Mouse (Mus musculus): Measurements from ENCODE around the gene Fcgbp. TPM values are rescaled to one million over a fixed set of nuclear protein-coding genes. Genes with fewer than 3 reads are reported as not detected.
A peak's percentile ranks its signal among the peaks of the same experiment; 100 is the strongest.

Fcgbp gene
- polyA plus RNA-seq (2012; ENCODE audit: insufficient read depth, low replicate concordance) = 0.04 TPM in 1 of 2 replicates, not detected in the other

- Histone ChIP-seq H3K4me3 (replicated peaks) (no peak within 1 kb of the TSS), H3K9me3 (no peaks in the 10 kb centered on the region), H3K27me3 (replicated peaks) (peaks cover 6% of the 10 kb centered on the region), H3K36me3 (replicated peaks; ENCODE audit: low read length) (no peaks in the 10 kb centered on the region), H3K4me1 (no peaks in the 10 kb centered on the region)
- no peak for TF ChIP-seq GATA1 (IDR thresholded peaks at IDR 0.05; ENCODE audit: borderline replicate concordance, low read length)
- TF ChIP-seq FLI1 (IDR thresholded peaks at IDR 0.05; ENCODE audit: low read length) = no peak
Measured at GRCm38 (mm10) chr7:28070531-28071298, at the start of gene Fcgbp. Gene Fcgbp, plus strand, starts transcription at chr7:28071236.

DNA sequence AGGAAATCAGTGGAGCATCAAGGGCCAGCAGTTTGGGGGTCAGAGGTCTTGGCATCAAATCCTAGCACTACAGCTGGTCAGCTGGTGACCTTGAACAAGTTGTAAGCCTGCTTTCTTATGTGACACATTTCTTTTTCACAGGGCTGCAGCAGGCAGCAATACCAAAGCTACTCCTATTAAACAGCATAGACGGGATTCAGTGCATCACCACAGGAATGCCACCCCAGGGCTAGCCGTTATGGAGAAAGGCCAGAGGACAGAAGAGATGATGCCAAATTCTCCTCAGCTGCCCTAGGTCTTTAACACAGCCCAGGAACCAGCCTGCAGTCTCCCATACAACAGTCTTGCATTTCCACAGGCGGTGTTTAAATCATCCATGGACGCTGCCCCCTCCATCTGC, 26.5 kb upstream of the Fcgbp start:
- no peak overlapping the region for H3K4me3 ChIP-seq (replicated peaks)
- peaks cover 33% of the 10 kb centered on the region for H3K4me1 ChIP-seq
- H3K36me3 ChIP-seq (replicated peaks; ENCODE audit: low read length) = peaks cover 96% of the 10 kb centered on the region
- TF ChIP-seq GATA1 (IDR thresholded peaks at IDR 0.05; ENCODE audit: borderline replicate concordance, low read length) (no peak), FLI1 (IDR thresholded peaks at IDR 0.05; ENCODE audit: low read length) (no peak)
- H3K27me3 ChIP-seq (replicated peaks) = no peaks in the 10 kb centered on the region
- H3K9me3 ChIP-seq = no peaks in the 10 kb centered on the region

DNA sequence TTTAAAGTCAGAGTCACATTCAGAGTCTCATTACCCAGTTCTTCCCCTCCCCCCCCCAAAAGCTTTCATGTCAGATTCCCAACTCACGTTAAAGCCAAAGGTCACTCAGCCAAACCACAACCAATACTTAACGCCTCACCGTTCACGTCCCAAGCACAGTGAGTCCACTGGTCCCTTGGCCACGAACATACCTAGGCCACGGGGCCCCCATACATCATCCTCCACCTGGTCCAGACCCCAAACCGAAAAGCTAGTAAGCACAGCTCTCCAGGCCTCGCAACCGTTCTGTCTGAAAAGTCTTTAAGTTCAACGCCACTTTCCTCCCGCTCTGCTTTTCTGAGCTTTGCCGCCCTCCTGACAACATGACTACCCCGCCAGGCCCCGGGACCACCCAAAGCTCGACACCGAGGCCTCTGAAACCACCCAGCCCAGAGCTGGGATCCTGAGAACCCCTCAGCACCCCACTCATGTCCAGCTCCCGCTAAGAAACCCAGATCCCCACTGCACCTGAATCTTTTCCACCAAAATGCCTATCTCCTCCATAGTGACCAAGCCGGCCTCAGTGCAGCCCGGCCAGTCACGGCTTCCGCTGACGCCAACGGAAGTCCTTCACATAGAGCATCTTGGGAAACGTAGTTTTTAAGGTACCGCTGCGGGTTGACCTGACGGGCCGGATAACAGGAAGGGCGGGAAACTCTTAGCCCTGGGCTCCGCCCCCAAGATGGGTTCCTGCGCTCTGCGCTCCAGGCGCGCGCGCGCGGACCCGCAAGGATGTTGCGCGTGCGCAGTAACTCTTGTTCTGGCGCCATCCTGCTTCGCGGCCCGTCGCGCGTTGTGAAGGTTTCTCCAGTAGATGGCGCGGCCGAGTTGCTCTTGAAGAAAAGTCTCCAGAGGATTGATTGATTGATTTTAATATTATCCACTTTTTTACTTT, 21.3 kb upstream of the Fcgbp start, which contains the start of gene Psmc4:
Gene Psmc4, minus strand, starts transcription at position 626 of the 934 bp plus-strand sequence.
- Histone ChIP-seq H3K27me3 (replicated peaks) (no peaks in the 10 kb centered on the region), H3K4me3 (replicated peaks) (peak within 1 kb of the TSS; percentile 94), H3K4me1 (peaks cover 40% of the 10 kb centered on the region), H3K36me3 (replicated peaks; ENCODE audit: low read length) (peaks cover 44% of the 10 kb centered on the region), H3K9me3 (no peaks in the 10 kb centered on the region)
- TF ChIP-seq FLI1 (IDR thresholded peaks at IDR 0.05; ENCODE audit: low read length) (peak; percentile 90; the same call in 1 of the 2 replicates), GATA1 (IDR thresholded peaks at IDR 0.05; ENCODE audit: borderline replicate concordance, low read length) (no peak)

GRCm38 (mm10) chr7:28050584-28050983, 20.5 kb upstream of the Fcgbp start:
- peaks cover 4% of the 10 kb centered on the region for H3K27me3 ChIP-seq (replicated peaks)
- H3K36me3 ChIP-seq (replicated peaks; ENCODE audit: low read length) = peaks cover 36% of the 10 kb centered on the region
- TF ChIP-seq FLI1 (IDR thresholded peaks at IDR 0.05; ENCODE audit: low read length) (no peak), GATA1 (IDR thresholded peaks at IDR 0.05; ENCODE audit: borderline replicate concordance, low read length) (no peak)
- peaks cover 40% of the 10 kb centered on the region for H3K4me1 ChIP-seq
- H3K9me3 ChIP-seq = 0 out of 2 replicates have a peak, but pooled peaks cover 3% of the 10 kb centered on the region
- peak overlapping the region; percentile 62 for H3K4me3 ChIP-seq (replicated peaks)

- TF ChIP-seq GATA1 (IDR thresholded peaks at IDR 0.05; ENCODE audit: borderline replicate concordance, low read length) = no peak
- TF ChIP-seq FLI1 (IDR thresholded peaks at IDR 0.05; ENCODE audit: low read length) = no peak
Measured at GRCm38 (mm10) chr7:28053046-28053930, 17.7 kb upstream of the Fcgbp start.

GRCm38 (mm10) chr7:28059972-28060371, 11.1 kb upstream of the Fcgbp start:
- H3K4me3 ChIP-seq (replicated peaks) = no peak overlapping the region
- H3K36me3 ChIP-seq (replicated peaks; ENCODE audit: low read length) = no peaks in the 10 kb centered on the region
- TF ChIP-seq FLI1 (IDR thresholded peaks at IDR 0.05; ENCODE audit: low read length) = no peak
- no peak for TF ChIP-seq GATA1 (IDR thresholded peaks at IDR 0.05; ENCODE audit: borderline replicate concordance, low read length)
- H3K27me3 ChIP-seq (replicated peaks) = peaks cover 15% of the 10 kb centered on the region
- H3K4me1 ChIP-seq = no peaks in the 10 kb centered on the region
- peaks cover 12% of the 10 kb centered on the region for H3K9me3 ChIP-seq

More at GRCm38 (mm10) chr7:28053046-28053930, 17.7 kb upstream of the Fcgbp start:
- H3K36me3 ChIP-seq (replicated peaks; ENCODE audit: low read length) = peaks cover 8% of the 10 kb centered on the region
- H3K27me3 ChIP-seq (replicated peaks) = peaks cover 7% of the 10 kb centered on the region
- 0 out of 2 replicates have a peak, but pooled peaks cover 3% of the 10 kb centered on the region for H3K9me3 ChIP-seq
- no peak overlapping the region for H3K4me3 ChIP-seq (replicated peaks)
- H3K4me1 ChIP-seq = peaks cover 19% of the 10 kb centered on the region

DNA sequence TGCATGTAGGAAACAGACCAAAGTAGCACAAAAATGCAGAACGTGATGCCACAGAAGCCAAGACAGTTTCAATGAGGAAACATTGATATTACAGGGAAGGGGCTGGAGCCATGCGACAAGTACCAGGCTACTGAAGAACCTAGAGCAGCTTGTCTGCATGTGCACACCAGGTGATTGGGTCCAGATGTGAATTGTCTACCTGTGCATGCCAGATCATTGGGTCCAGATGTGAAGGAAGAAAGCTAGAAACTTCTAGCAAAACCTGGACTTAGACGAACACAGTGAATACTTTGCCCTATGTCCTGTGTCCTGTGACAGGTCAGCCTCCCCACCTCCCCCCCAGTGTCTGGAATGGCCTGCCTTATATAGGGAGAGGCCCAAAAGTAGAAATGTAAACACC, 2.4 kb upstream of the Fcgbp start:
- TF ChIP-seq FLI1 (IDR thresholded peaks at IDR 0.05; ENCODE audit: low read length) (no peak), GATA1 (IDR thresholded peaks at IDR 0.05; ENCODE audit: borderline replicate concordance, low read length) (no peak)
- H3K27me3 ChIP-seq (replicated peaks) = peaks cover 6% of the 10 kb centered on the region
- no peaks in the 10 kb centered on the region for H3K4me1 ChIP-seq
- H3K9me3 ChIP-seq = no peaks in the 10 kb centered on the region
- H3K36me3 ChIP-seq (replicated peaks; ENCODE audit: low read length) = no peaks in the 10 kb centered on the region
- H3K4me3 ChIP-seq (replicated peaks) = no peak overlapping the region

- Histone ChIP-seq H3K4me3 (replicated peaks) (no peak overlapping the region), H3K36me3 (replicated peaks; ENCODE audit: low read length) (no peaks in the 10 kb centered on the region), H3K27me3 (replicated peaks) (peaks cover 6% of the 10 kb centered on the region), H3K4me1 (no peaks in the 10 kb centered on the region), H3K9me3 (no peaks in the 10 kb centered on the region)
- TF ChIP-seq GATA1 (IDR thresholded peaks at IDR 0.05; ENCODE audit: borderline replicate concordance, low read length) = no peak
- TF ChIP-seq FLI1 (IDR thresholded peaks at IDR 0.05; ENCODE audit: low read length) = no peak
Measured at GRCm38 (mm10) chr7:28069546-28070172, 1.4 kb upstream of the Fcgbp start.
